Mouse (Mus musculus) liver, postnatal 0 days (tissue): Measurements from ENCODE around the gene Rhoq.

Experiments used
- CTCF ChIP-seq: sonication (generic); IDR thresholded peaks from 2 replicates; pipeline ENCODE4 v1.5.1; 2016; ENCODE audit warnings: antibody characterized with exemption, low read depth
- EP300 ChIP-seq: IDR thresholded peaks from 2 replicates; pipeline ENCODE4 v1.6.1; 2016; ENCODE audit warnings: antibody characterized with exemption, low read depth, mild to moderate bottlenecking

DNA sequence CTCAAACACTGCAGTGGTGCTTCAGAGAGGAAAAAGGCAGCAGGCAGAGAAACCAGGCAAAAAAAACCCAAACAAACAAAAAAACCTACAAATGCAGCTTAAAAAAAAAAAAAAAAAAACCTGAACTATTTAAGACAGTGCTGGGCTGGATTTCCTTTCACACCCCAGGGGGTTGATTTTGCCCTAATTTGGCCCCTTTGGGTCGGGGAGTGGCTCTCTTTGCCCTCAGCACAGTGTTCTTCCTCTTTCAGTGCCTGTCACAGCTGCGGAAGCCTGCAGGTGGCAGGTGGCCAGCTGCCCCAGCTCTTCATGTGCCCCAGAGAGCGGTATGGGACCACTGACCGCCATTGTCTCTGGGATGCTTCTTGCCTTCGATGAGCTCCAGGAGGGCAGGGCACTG, 6.7 kb downstream of the Rhoq start:
- TF ChIP-seq EP300, result no peak
- TF ChIP-seq CTCF, result 0 out of 2 replicates have a peak, but pooled peaks have one; percentile 12
